Mouse (Mus musculus) spleen, adult 2 months (tissue): ENCODE measurements around the gene Cabp7. TPM values are rescaled to one million over a fixed set of nuclear protein-coding genes. Genes with fewer than 3 reads are reported as not detected.

Source experiments
- DNase-seq, 2 experiments: peaks; one replicate each; pipeline versions ENCODE4 v3.0.0 to v3.0.0-alpha.2; 2012 to 2021; ENCODE audit warnings: low spot score in 2 of 2, low read depth in 1 of 2
- H3K27ac ChIP-seq: fragments of 200-500 bp; 2 replicates; pipeline ENCODE4 v1.5.1; 2012; ENCODE audit warnings: low read length, inconsistent platforms; ENCODE audit not compliant: insufficient read depth
- H3K27me3 ChIP-seq: fragments of 200-500 bp; 2 replicates; pipeline ENCODE4 v1.6.1; 2012; ENCODE audit warnings: mild to moderate bottlenecking, moderate library complexity, low read length, inconsistent platforms; ENCODE audit not compliant: control insufficient read depth, insufficient read depth
- H3K36me3 ChIP-seq: fragments of 200-500 bp; 2 replicates; pipeline ENCODE4 v1.6.1; 2012; ENCODE audit warnings: mild to moderate bottlenecking, low read length, inconsistent platforms; ENCODE audit not compliant: control insufficient read depth, insufficient read depth
- H3K4me1 ChIP-seq: fragments of 200-500 bp; 2 replicates; pipeline ENCODE4 v1.6.1; 2011; ENCODE audit warnings: inconsistent platforms; ENCODE audit not compliant: control insufficient read depth, insufficient read depth, insufficient read length
- H3K4me3 ChIP-seq: fragments of 200-500 bp; 2 replicates; pipeline ENCODE4 v1.5.1; 2011; ENCODE audit warnings: mild to moderate bottlenecking, inconsistent platforms; ENCODE audit not compliant: insufficient read depth, insufficient read length; ENCODE audit errors: extremely low read depth
- CTCF ChIP-seq: fragments of 200-500 bp; IDR thresholded peaks from 2 replicates; pipeline ENCODE4 v1.5.1; 2011; ENCODE audit warnings: mild to moderate bottlenecking, inconsistent platforms; ENCODE audit not compliant: insufficient read depth, insufficient read length, insufficient replicate concordance; ENCODE audit errors: extremely low read depth
- POLR2A ChIP-seq: fragments of 200-500 bp; IDR thresholded peaks from 2 replicates; pipeline ENCODE4 v1.6.1; 2011; ENCODE audit warnings: low read depth, low read length, inconsistent platforms
- WGBS: fragments of 180-500 bp; shearing (Covaris S2); methylation state at CpG from one replicate; pipeline ENCODE4 v1.1.7; 2018; 5-methylcytosine and 5-hydroxymethylcytosine counted together
- polyA plus RNA-seq: library from polyadenylated mRNA; depleted of rRNA; stranded (reverse); fragments of >200 nt; gene quantifications from 2 replicates; pipeline ENCODE4 v1.2.3, GENCODE M21; 2012; rRNA removed

Cabp7 gene
- polyA plus RNA-seq, 1 experiment: not detected

DNA sequence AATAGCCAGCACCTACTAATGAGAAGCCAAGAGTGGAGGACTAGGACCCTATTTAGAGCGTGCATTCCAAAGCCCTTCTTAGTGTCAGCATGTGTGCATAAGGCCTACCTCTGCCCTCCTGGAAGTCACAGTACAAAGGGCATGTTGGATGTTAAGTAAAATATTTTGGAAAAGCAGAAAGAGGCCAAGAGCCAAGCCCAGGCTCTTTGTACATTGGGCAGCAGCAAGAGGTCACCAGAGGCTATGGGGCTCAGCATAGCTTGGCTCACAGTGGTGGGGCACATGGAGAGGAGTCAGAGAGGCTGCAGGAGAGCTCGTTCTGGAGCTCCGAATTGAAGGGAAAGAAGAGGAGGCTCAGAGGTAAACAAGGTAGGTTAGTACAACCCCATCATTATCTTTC, 59.6 kb downstream of the Cabp7 start:
- Histone ChIP-seq H3K27ac (no peak overlapping the region), H3K27me3 (no peaks in the 10 kb centered on the region), H3K4me1 (no peaks in the 10 kb centered on the region), H3K4me3 (no peak overlapping the region), H3K36me3 (peaks cover 13% of the 10 kb centered on the region)
- TF ChIP-seq CTCF (no peak), POLR2A (no peak)
- WGBS: 91% methylated on average over 3 of the region's 3 CpGs
- DNase-seq: no peak

Other genes starting within 250 kb of the Cabp7 start
- 35.3 and 36.3 TPM in 2 replicates for gene Mtmr3, start 151.9 kb downstream of the Cabp7 start, polyA plus RNA-seq
- not detected in 2 replicates for gene Gm11032, start 126.7 kb downstream of the Cabp7 start, polyA plus RNA-seq
- gene Ascc2, start 109.0 kb downstream of the Cabp7 start, polyA plus RNA-seq: 10.6 and 11.2 TPM in 2 replicates
- gene Uqcr10, start 42.4 kb downstream of the Cabp7 start, polyA plus RNA-seq: 160 and 307 TPM in 2 replicates
- gene Zmat5, start 42.1 kb downstream of the Cabp7 start, polyA plus RNA-seq: 31.9 and 46.5 TPM in 2 replicates
- gene Nf2, start 102.8 kb upstream of the Cabp7 start, polyA plus RNA-seq: 21.3 and 25.3 TPM in 2 replicates
- gene Nipsnap1, start 127.2 kb upstream of the Cabp7 start, polyA plus RNA-seq: 12.0 and 21.0 TPM in 2 replicates
- 12.9 and 13.8 TPM in 2 replicates for gene Thoc5, start 148.5 kb upstream of the Cabp7 start, polyA plus RNA-seq
- 0.92 and 1.1 TPM in 2 replicates for gene Nefh, start 201.3 kb upstream of the Cabp7 start, polyA plus RNA-seq
- gene Ap1b1, start 240.0 kb upstream of the Cabp7 start, polyA plus RNA-seq: 79.7 and 92.9 TPM in 2 replicates